Mouse (Mus musculus): ENCODE results near the gene Gpr83. TPM values are rescaled to one million over a fixed set of nuclear protein-coding genes. Genes with fewer than 3 reads are reported as not detected.
"Not testable (repeated sequence)": the region's sequence is repeated elsewhere in the genome, so short reads cannot be mapped to it uniquely, and the experiment has no call there.

The Gpr83 gene
- total RNA-seq, 2 experiments from 2014 or later, result not detected

DNA sequence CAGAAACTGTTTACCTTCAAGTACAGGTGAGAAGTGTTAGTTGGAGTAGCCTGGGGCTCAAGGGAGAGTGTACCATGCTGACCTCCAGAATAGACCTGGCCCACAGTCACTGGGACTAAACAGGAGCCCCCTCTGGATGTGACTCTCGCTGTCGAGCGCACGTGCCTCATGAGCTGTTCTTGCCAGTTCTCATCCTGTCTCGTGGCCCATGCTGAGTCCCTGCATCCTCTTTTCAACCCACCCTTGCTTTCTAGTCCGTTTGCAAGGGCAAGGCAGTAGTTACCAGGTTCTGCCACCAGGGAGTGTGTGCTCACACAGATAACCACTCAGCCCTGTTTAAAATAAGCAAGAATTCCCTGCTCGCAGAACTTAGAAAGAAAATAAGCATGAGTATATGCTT, 6.9 kb downstream of the Gpr83 start:
- ATAC-seq (replicated peaks; ENCODE audit: low FRiP score, poor library complexity, severe bottlenecking), result no peak

DNA sequence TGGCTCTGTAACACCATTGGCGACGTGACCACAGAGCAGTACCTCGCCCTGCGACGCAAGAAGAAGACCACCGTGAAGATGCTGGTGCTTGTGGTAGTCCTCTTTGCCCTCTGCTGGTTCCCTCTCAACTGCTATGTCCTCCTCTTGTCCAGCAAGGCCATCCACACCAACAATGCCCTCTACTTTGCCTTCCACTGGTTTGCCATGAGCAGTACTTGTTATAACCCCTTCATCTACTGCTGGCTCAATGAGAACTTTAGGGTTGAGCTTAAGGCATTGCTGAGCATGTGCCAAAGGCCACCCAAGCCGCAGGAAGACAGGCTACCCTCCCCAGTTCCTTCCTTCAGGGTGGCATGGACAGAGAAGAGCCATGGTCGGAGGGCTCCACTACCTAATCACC, 8.3 kb downstream of the Gpr83 start:
- ATAC-seq (replicated peaks; ENCODE audit: low FRiP score, poor library complexity, severe bottlenecking), result no peak

DNA sequence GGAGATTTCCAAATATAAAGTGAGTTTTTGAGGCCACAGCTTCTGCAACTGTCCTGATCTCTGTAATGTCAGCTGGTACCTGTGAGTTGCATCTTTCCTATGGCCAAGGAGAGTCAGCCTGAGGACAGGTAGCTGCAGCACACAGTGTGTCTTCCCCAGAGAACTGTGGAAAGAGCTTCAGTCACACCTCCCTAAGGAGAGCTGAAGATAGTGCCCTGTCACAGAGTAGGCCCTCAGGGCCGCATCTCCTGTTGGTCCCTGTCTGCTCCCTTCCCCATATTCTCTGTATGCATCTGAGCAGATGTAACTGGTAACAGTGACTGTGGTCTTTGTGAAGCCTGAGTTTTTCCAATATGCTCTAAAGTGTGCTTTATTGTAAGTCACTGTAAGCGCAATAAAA, 10.4 kb downstream of the Gpr83 start:
- no peak for ATAC-seq (replicated peaks; ENCODE audit: low FRiP score, poor library complexity, severe bottlenecking)

DNA sequence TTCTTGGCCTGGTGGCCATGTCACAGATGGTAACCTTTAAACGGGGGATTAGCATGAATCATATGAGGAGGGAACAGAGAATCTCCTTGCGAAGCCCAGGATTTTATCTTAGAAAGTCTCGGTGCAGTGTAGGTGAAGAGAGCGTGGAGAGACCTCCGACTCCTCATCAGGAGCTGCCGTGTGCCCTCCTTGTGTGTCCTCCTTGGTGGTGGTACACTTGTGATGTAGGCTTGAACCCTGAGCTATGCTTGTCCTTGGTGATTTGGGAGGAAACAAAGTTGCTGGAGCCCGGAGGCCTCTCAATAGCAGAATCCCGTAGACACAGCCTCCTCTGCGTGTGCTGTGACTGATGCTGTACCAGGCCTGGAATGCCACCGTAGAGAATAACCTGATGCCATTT, 10.8 kb downstream of the Gpr83 start:
- ATAC-seq (replicated peaks; ENCODE audit: low FRiP score, poor library complexity, severe bottlenecking), result no peak

DNA sequence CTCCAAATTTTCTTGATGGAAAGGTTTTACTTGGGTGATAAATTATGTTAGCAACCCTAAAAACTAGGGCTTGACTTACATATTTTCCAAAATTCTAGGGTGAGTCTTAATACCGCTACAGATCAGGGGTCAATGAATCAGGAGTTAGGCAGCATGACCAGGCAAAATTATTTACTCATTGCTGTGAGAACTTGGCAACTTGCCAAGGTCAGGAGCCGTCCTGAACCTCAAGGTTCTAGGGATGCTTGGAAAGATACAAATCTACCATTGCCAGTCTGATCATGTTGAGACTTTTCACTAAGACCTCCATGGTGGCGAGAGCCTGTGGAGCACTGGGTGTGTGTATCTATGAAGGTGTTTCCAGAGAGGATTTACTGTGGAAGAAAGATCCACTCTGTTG, 11.5 kb downstream of the Gpr83 start:
- no peak for ATAC-seq (replicated peaks; ENCODE audit: low FRiP score, poor library complexity, severe bottlenecking)

DNA sequence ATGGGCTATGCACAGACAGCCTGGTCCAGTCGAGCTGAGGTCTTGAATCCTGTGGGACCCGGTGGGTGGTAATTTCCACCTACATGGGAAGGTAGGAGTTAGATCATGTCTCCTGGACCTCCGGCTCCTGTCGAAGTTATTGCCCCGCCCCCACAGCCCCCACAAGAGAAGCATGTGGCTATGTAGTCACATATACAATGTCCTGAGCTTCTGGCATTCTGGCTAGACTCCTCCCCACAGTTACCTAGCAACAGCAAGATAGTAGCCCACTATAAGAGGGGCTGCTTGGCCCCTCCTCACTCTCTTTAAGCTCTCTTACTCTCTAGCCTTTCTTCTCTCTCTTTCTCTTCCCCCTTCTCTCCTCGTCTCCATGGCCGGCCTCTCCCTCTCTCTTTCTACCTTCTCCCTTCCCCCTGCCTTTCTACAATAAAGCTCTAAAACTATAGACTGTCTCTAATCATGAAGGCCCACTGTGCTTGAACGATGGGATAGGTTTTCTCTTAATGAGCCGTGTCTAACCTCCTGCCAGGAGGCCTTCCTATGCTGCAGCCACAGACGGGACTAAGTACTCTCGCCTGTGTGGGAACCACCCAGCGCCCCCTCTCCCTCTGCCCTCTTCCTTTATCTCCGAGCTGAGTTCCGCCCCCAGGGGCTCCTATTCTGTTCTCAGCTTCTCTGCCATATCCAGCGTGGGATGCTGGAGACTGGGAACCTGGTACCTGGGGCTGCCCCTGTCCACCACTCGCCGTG, 12.3 kb downstream of the Gpr83 start:
- ATAC-seq (replicated peaks; ENCODE audit: low FRiP score, poor library complexity, severe bottlenecking), result no peak

DNA sequence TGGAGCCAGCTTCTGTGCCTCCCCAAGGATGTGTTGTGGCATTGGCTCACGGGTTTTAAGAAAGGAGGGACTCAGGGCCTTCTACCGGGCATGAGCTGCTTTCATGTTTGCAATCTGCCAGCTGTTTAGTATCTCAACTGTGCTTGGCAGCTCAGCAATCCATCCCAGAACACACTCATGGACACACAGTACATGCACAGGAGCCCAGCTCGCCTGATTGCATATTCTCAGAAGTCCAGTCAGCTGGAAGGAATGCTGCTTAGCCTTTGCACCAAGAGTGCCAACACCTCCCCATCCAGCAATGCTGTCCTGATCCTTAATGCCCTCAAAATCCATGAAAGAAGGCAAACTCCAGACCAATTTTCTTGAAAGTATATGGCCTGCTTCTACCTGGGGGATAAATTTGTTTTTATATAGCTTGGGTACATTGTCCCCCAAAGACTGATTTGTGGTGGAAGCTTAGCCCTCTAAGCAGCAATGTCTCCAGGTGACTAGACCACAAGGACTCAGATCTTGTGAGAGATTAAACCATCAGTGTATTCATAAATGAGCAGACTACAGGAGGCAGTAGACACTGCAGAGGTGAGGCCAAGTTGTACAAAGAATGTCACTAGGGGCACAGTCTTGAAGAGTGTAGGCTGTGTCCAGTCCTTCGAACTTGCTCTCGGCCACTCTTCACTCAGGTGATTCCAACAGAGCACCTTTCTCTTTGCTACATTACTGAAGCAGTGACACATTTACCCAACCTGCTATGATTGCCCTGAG, 15.9 kb downstream of the Gpr83 start:
- no peak for ATAC-seq (replicated peaks; ENCODE audit: low FRiP score, poor library complexity, severe bottlenecking)

DNA sequence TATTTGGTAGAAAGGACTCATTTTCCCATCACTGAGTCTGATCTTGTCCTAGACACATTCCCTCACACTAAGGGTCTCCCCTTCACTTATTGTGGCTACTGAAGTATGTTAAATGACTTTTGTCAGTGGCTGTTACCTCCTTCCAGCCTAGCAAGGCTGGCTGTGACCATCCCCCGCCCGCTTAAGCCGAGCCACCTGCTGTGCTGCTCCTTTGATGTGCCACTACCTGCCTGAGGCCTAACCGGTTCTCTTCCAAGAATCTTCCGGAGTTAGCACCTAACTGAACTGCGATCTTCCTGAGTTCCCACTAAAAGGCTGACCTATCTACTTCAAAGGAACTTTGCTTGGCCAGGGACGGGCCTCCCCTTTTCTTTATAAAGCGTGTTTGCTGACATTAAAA, 16.6 kb downstream of the Gpr83 start:
- not testable (repeated sequence) for ATAC-seq (replicated peaks; ENCODE audit: low FRiP score, poor library complexity, severe bottlenecking)

DNA sequence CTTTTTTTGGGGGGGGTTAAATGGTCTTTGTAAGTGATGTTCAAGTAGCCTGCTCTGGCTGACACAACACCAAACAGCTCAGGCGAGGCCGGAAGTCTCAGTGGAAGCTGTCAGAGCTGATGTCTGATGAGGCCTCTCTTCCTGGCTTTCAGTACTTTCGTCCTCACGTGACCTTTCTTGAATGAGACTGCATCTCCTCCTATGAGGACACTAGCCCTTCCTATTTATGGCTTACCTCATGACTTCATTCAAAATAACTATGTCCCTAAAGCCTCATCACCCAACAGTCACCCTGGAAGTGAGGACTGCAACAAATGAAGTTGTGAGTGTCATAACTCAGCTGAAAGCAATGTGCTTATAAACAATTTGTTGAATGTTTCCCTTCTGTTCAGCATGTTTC, 24.6 kb downstream of the Gpr83 start:
- ATAC-seq (replicated peaks; ENCODE audit: low FRiP score, poor library complexity, severe bottlenecking), result no peak

DNA sequence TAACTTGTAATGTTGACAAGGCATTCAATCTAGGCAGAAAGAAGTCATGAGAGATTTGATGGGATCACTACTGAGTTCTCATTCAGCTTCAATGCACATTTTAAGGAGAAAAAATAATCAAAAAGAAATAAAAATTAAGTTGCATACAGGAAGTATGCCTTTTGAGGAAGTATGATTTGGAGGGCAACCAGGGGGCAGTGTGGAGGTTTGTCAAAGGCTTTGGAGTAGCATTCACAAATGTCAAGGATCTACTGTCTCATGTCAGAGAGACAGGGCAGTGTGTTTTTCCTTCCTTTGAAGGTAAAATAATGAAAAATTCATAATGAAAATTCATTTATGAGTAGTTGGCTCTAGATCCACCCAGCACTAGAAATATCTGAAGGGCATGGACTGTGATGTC, 25.1 kb downstream of the Gpr83 start:
- ATAC-seq (replicated peaks; ENCODE audit: low FRiP score, poor library complexity, severe bottlenecking), result no peak

DNA sequence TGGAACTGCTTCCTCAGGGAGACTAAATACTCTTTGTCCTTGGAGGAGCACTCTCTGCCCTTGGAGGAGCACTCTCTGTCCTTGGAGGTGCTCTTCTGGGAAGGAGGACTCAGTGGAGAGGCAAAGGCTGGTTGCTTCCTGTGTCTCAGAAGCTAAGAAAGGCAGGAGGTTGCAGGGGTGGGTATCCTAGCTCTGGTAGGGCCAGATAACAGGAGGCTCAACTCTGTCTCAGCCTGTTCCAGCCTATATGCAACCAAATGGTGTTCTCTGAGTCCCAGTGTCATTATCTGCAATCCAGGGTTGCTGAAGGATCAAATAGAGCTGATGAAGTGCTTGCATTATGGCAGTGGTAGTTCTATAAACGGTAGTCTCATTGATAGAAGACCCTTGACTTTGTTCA, 25.9 kb downstream of the Gpr83 start:
- ATAC-seq (replicated peaks; ENCODE audit: low FRiP score, poor library complexity, severe bottlenecking), result no peak

DNA sequence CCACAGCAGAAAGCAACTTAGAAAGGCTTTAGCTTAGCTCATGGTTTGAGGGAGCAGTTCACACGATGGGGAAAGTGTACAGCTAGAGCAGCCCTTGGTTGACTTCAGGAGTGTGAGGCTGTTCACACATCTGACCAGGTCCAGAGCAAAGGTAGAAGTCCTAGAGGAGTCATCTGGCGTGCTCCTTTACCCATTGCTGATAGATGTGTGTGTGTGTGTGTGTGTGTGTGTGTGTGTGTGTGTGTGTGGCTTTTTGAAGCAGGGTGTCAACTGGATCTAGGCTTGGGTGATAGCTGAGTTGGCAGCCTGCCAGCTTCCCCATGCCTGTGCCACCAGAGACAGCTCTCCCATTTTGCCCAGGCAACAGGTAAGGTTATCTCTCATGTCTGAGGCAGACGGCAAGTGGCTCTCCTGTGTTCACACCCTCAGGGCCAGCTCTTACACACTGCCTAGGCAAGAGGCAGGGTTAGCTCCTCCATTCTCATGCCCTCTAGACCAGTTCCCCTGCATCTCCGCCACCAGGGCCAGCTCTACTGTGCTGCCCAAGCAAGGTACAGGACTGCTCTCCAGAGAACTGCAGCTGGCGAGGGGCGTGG, 27.9 kb downstream of the Gpr83 start:
- ATAC-seq (replicated peaks; ENCODE audit: low FRiP score, poor library complexity, severe bottlenecking), result 0 out of 2 replicates have a peak, but pooled peaks have one; percentile 52

DNA sequence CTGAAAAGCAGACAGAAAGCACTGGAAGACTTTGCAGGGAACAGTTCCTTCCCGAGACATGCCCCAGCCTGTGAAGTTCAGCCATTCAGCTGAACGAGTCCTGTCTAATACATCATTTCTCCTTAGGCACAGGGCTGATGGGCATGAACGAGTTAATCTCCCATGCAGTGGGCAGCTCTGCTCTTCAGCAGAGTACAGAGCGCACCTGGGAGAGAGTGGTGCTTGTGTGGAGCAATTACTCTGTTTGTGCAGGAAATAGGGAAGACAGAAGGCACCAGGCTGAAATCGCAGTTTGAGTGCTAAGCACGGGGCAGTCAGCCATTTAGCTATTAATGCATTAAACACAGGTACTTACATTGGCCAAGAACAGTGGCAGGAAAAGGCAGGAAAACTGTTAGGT, 28.7 kb downstream of the Gpr83 start:
- ATAC-seq (replicated peaks; ENCODE audit: low FRiP score, poor library complexity, severe bottlenecking), result no peak

DNA sequence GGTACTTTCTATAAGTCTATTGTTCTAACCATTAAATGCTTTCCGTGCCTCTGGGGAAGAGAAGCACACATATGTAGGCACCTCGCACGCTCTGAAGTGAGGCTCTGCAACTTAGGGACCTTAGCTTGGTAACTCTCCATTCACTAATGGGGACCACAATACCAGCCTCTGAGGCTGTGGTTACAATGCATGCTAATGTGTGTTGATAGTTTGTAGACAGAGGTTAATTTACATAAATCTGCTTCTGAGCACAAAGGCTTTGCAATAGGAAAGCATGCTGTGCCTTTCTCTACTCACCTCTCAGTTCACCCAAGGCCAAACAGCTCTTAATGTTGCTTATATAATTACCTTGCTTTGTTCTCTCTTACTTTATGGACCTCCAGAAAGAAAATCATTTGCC, 30.7 kb downstream of the Gpr83 start:
- no peak for ATAC-seq (replicated peaks; ENCODE audit: low FRiP score, poor library complexity, severe bottlenecking)

DNA sequence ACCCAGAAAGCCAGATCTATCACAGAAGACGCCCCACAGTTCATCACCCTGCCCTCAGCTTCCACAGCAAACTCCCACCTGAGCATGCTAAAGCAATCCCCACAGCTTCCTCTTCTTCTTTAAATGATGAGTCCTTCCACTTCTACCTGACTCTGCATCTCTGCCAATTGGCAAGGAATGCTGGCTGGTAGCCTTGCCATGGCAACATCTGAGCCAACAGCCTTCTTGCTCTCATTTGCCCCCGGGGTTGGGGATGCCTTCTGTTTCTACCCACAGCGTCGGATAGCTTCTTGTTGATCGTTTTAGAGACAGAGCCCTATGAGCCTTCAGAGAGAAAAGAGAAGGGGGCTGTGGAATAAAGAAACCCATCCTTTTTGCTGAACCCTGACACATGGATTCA, 31.9 kb downstream of the Gpr83 start:
- ATAC-seq (replicated peaks; ENCODE audit: low FRiP score, poor library complexity, severe bottlenecking), result no peak

DNA sequence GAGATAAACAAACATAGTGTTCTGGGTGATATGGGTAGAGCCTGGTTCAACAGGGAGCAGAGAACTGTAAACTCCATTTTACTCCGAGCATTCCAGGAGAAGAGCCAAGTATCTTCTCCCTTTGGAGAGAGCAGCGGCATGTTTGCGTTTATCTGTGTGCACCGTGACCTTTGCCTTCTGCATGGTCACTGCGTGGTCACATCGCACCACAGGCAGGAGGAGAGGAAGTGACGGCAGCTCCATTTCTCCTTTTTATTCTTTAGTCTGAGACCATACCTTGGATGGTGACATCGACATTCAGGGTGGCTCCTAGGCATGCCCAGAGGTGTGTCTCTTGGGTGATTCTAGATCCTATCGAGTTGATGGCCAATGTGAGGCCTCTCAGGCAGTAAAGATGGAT, 33.4 kb downstream of the Gpr83 start:
- ATAC-seq (replicated peaks; ENCODE audit: low FRiP score, poor library complexity, severe bottlenecking), result no peak

DNA sequence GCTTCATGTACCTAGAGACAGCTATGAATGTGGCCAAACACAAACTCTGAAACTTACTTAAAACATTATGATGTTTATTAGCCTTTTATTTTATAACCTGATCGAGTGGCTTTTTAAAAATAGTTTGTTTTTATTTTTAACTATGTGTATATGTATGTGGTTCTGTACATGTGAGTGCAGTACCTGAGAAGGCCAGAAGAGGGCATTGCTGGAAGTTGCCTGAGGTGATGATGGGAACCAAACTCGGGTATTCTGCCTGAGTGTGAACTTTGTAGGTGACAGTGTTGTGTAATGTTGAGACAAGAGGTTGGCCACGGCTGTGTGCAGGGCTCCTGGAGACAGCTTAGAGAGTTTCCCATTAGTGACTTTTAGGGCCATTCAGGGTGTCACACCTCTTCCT, 34.6 kb downstream of the Gpr83 start:
- ATAC-seq (replicated peaks; ENCODE audit: low FRiP score, poor library complexity, severe bottlenecking), result no peak

DNA sequence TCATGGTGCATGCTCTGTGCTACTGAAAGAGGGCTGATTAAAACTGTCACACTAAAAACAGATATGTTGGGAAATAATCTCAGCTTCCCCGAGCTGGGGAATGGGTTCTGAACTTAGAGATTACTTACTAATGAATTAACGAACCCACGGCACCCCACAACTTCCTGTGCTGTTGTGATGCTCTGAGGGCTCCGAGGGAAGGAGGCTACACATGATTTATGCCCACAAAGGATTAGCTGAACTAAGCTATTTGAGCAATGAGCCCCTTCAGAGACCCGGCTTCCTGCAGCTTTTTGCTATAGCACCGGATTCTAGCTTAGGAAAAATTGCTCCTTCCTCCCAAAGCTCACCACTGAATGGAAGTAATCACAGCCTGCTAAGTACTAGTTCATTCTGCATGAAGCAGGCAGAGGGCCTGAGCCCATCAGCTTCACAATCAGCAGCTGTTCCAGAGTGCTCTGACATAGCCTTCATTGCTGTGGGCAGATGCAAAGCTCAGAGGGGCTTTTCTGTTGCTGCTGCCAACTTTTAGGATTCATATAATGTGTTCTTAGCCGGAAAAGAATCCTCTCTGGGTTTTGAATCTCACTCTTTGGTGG, 35.3 kb downstream of the Gpr83 start:
- no peak for ATAC-seq (replicated peaks; ENCODE audit: low FRiP score, poor library complexity, severe bottlenecking)

DNA sequence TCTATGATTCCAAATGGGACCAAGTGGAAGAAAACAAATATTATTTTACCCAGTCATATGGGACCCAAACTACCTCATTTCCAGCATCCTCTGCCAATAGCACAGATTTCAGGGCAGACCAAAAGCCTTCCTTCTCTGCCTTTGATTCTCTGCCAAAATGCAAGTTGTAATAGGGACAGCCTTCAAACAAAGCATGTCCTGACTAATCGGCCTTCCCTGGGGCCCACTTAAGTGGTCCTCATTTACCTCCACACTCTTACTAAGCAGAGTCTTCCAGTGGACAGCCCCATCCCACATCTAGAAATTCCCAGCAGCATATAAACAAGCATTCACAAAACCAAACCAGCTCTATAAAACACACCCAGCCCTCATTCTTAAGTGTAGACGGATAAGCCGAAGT, 37.1 kb downstream of the Gpr83 start:
- ATAC-seq (replicated peaks; ENCODE audit: low FRiP score, poor library complexity, severe bottlenecking), result no peak

DNA sequence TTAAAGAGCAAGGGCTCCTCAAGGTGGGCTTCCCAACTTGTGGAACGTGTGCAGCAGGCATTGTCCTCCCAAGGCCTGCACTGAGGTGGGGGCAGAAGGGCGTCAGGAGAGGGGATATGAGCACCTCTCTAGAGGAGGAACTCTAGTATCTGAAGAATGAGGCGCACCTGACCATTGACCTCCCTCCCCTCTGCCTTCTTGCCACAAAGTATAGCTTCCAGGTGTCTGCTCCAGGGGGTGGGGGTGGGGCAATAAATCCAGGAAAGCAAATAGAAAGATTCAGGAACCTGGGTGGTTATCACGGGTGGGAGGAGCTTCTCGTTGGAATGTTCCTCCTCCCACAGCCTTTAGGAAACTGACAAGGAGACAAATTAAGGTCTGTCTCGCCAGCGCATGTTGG, 41.7 kb downstream of the Gpr83 start:
- no peak for ATAC-seq (replicated peaks; ENCODE audit: low FRiP score, poor library complexity, severe bottlenecking)

DNA sequence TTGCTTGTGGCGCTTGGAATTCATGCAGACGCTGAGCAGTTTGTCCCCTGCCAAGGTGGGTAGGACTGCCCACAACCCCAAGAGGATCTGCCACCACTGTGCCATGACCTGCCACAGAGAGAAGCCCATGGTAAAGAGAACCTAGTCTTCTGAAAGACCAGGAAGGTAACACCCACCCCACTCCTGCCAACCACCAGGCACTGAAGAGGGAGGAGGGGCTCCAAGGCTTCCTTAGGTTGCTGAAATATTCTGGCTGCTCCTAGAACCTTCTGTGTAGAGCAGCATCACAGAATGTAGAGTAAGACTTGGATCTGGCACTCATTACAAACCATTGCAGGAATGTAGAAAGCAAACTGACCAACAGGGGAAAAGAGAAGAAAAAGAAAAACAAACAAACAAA, 42.4 kb downstream of the Gpr83 start:
- ATAC-seq (replicated peaks; ENCODE audit: low FRiP score, poor library complexity, severe bottlenecking), result no peak

Data from erythroid progenitor cell, adult 5-6 weeks (primary cell).